Mouse (Mus musculus) heart, embryonic 11.5 days (tissue): Measurements from ENCODE around the gene Gm8882. TPM values are rescaled to one million over a fixed set of nuclear protein-coding genes. Genes with fewer than 3 reads are reported as not detected.
"Not testable (repeated sequence)": the region's sequence is repeated elsewhere in the genome, so short reads cannot be mapped to it uniquely, and the experiment has no call there.

Experiments
- ATAC-seq: fragments of 200-750 bp; cut with Nextera tagmentation; replicated peaks from 2 replicates; pipeline ENCODE4 v1.8.0; 2017; ENCODE audit warnings: moderate library complexity; ENCODE audit not compliant: insufficient number of reproducible peaks, low FRiP score, low TSS enrichment
- H3K27ac ChIP-seq: fragments of 300-500 bp; sonication (generic); 2 replicates; pipeline ENCODE4 v1.5.1; 2014; ENCODE audit warnings: mild to moderate bottlenecking, low read depth, low read length
- H3K27me3 ChIP-seq: fragments of 300-500 bp; sonication (generic); 2 replicates; pipeline ENCODE4 v1.6.1; 2014; ENCODE audit warnings: mild to moderate bottlenecking, low read length, mixed read lengths; ENCODE audit not compliant: control insufficient read depth, insufficient read depth
- H3K36me3 ChIP-seq: fragments of 300-500 bp; sonication (generic); 2 replicates; pipeline ENCODE4 v1.6.1; 2014; ENCODE audit warnings: mild to moderate bottlenecking, low read length, moderate library complexity, mixed read lengths; ENCODE audit not compliant: control insufficient read depth, insufficient read depth
- H3K4me1 ChIP-seq: fragments of 300-500 bp; sonication (generic); 2 replicates; pipeline ENCODE4 v1.6.1; 2014; ENCODE audit warnings: low read length; ENCODE audit not compliant: control insufficient read depth, insufficient read depth
- H3K4me2 ChIP-seq: fragments of 300-500 bp; sonication (generic); 2 replicates; pipeline ENCODE4 v1.6.1; 2014; ENCODE audit warnings: mild to moderate bottlenecking, moderate library complexity
- H3K4me3 ChIP-seq: fragments of 300-500 bp; sonication (generic); 2 replicates; pipeline ENCODE4 v1.5.1; 2014; ENCODE audit warnings: low read depth, low read length
- H3K9ac ChIP-seq: fragments of 300-500 bp; sonication (generic); 2 replicates; pipeline ENCODE4 v1.6.1; 2014; ENCODE audit warnings: mild to moderate bottlenecking, low read depth, low read length, moderate library complexity
- H3K9me3 ChIP-seq: fragments of 300-500 bp; sonication (generic); replicated peaks from 2 replicates; pipeline ENCODE4 v1.6.1; 2016; ENCODE audit warnings: low read length; ENCODE audit not compliant: control insufficient read depth
- WGBS: fragments of 180-500 bp; shearing (Covaris S2); extraction: QIAGEN DNeasy Blood & Tissue Kit; methylation state at CpG from one replicate; pipeline ENCODE4 v1.1.7; 2014; ENCODE audit not compliant: insufficient replicate concordance; 5-methylcytosine and 5-hydroxymethylcytosine counted together
- polyA plus RNA-seq: library from polyadenylated mRNA; unstranded; fragments of >200 nt; fragmentation: Nextera tagmentation; extraction: Ambion mirVana; gene quantifications from 2 replicates; pipeline ENCODE4 v1.2.1, GENCODE M21; 2014

The Gm8882 gene
- not detected in 2 replicates for polyA plus RNA-seq

DNA sequence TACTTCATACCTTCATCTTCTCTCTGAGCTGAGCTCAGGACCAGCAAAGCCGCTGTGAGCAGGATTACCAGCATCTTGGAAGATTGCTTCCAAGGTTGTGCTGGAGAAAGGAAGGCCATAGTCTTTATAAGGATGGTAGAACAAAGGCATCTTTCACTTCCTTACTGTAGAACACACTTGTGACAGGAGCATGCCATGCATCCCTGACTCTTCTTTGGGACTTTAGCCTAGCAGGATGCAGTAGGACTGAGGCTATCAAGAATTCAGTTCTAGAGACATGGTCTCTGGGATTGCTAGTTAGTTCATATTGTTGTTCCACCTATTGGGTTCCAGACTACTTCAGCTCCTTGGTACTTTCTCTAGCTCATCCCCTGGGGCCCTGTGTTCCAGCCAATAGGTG is at the start of gene Gm8882:
Gm8882 (minus strand) TSS at position 101 of the 400 bp plus-strand sequence.
- not testable (repeated sequence) for H3K27ac ChIP-seq, H3K9me3 ChIP-seq, H3K27me3 ChIP-seq, H3K4me1 ChIP-seq, H3K4me3 ChIP-seq, H3K4me2 ChIP-seq, H3K9ac ChIP-seq, H3K36me3 ChIP-seq, ATAC-seq
- 63% methylated on average over 1 of the region's 1 CpGs for WGBS

DNA sequence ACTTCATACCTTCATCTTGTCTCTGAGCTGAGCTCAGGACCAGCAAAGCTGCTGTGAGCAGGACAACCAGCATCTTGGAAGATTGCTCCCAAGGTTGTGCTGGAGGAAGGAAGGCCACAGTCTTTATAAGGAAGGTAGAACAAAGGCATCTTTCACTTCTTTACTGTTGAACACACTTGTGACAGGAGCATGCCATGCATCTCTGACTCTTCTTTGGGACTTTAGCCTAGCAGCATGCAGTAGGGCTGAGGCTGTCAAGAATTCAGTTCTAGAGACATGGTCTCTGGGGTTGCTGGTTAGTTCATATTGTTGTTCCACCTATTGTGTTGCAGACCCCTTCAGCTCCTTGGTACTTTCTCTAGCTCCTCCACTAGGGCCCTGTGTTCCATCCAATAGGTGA is 49.3 kb downstream of the Gm8882 start, which contains the start of gene Prpmp5:
Prpmp5 (minus strand) TSS at position 101 of the 400 bp plus-strand sequence.
- not testable (repeated sequence) for ATAC-seq, H3K4me3 ChIP-seq, H3K9ac ChIP-seq

More for the DNA sequence above, 49.3 kb downstream of the Gm8882 start, which contains the start of gene Prpmp5:
- not testable (repeated sequence) for H3K9me3 ChIP-seq, H3K36me3 ChIP-seq, H3K27me3 ChIP-seq, H3K27ac ChIP-seq, H3K4me2 ChIP-seq, H3K4me1 ChIP-seq

Other genes starting within 250 kb of the Gm8882 start
- not detected in 2 replicates for gene Prb1, start 153.6 kb downstream of the Gm8882 start, polyA plus RNA-seq
- not detected in 2 replicates for gene Prpmp5, start 49.4 kb downstream of the Gm8882 start, polyA plus RNA-seq
- not detected in 2 replicates for gene Prh1, start 205.7 kb upstream of the Gm8882 start, polyA plus RNA-seq
- not detected in 2 replicates for gene Prp2, start 231.8 kb upstream of the Gm8882 start, polyA plus RNA-seq